Mouse (Mus musculus) embryo, embryonic 10.5 days (tissue): ENCODE measurements around the gene Parp3.
"Not testable (repeated sequence)": the region's sequence is repeated elsewhere in the genome, so short reads cannot be mapped to it uniquely, and the experiment has no call there.

ENCODE experiments used
- DNase-seq: peaks from one replicate; pipeline ENCODE4 v3.0.0-alpha.2; 2015; ENCODE audit warnings: low spot score

Parp3 gene

GRCm38 (mm10) chr9:106476924-106477484 lies at the start of gene Parp3:
TSS of gene Parp3 (minus strand) at chr9:106476949.
- peak; percentile 100 for DNase-seq

- no peak for DNase-seq
Observed at GRCm38 (mm10) chr9:106519909-106520308, 43.2 kb upstream of the Parp3 start.

- no peak for DNase-seq
Observed at GRCm38 (mm10) chr9:106519433-106519832, 42.7 kb upstream of the Parp3 start.

GRCm38 (mm10) chr9:106514273-106514672 lies 37.5 kb upstream of the Parp3 start, which contains the start of gene Iqcf5:
TSS of gene Iqcf5 (plus strand) at chr9:106514573.
- DNase-seq: no peak

- no peak for DNase-seq
Observed at GRCm38 (mm10) chr9:106513566-106513965, 36.8 kb upstream of the Parp3 start.

- DNase-seq: no peak
Observed at GRCm38 (mm10) chr9:106512729-106513450, 36.1 kb upstream of the Parp3 start.

- no peak for DNase-seq
Observed at GRCm38 (mm10) chr9:106509356-106509755, 32.6 kb upstream of the Parp3 start.

GRCm38 (mm10) chr9:106504246-106504645 lies 27.5 kb upstream of the Parp3 start:
- no peak for DNase-seq

GRCm38 (mm10) chr9:106501846-106502245 lies 25.1 kb upstream of the Parp3 start:
- no peak for DNase-seq

- DNase-seq: no peak
Observed at GRCm38 (mm10) chr9:106499667-106500066, 22.9 kb upstream of the Parp3 start, which contains the start of gene Iqcf1. TSS of gene Iqcf1 (plus strand) at chr9:106499967.

- DNase-seq: not testable (repeated sequence)
Observed at GRCm38 (mm10) chr9:106487602-106488001, 10.9 kb upstream of the Parp3 start.

- no peak for DNase-seq
Observed at GRCm38 (mm10) chr9:106485076-106485475, 8.3 kb upstream of the Parp3 start.

- DNase-seq: no peak
Observed at GRCm38 (mm10) chr9:106483606-106484005, 6.9 kb upstream of the Parp3 start.

GRCm38 (mm10) chr9:106483136-106483535 lies 6.4 kb upstream of the Parp3 start:
- no peak for DNase-seq

- no peak for DNase-seq
Observed at GRCm38 (mm10) chr9:106482578-106483115, 5.9 kb upstream of the Parp3 start.

GRCm38 (mm10) chr9:106481676-106482075 lies 4.9 kb upstream of the Parp3 start:
- DNase-seq: no peak

GRCm38 (mm10) chr9:106481075-106481474 lies 4.3 kb upstream of the Parp3 start:
- DNase-seq: no peak

- no peak for DNase-seq
Observed at GRCm38 (mm10) chr9:106480541-106480940, 3.8 kb upstream of the Parp3 start.

- DNase-seq: no peak
Observed at GRCm38 (mm10) chr9:106478101-106478500, 1.4 kb upstream of the Parp3 start.

- no peak for DNase-seq
Observed at GRCm38 (mm10) chr9:106477649-106478048, 900 bp upstream of the Parp3 start.

- DNase-seq: peak; percentile 64
Observed at GRCm38 (mm10) chr9:106476002-106476923, 486 bp downstream of the Parp3 start.

GRCm38 (mm10) chr9:106475663-106476001 lies 1.1 kb downstream of the Parp3 start, which contains the start of gene Rrp9:
TSS of gene Rrp9 (plus strand) at chr9:106475963.
- no peak for DNase-seq
